Mouse (Mus musculus) liver, postnatal 0 days (tissue): ENCODE data around the gene Mb. TPM values are rescaled to one million over a fixed set of nuclear protein-coding genes. Genes with fewer than 3 reads are reported as not detected.
"Not testable (repeated sequence)": the region's sequence is repeated elsewhere in the genome, so short reads cannot be mapped to it uniquely, and the experiment has no call there.

ENCODE experiments used
- ATAC-seq: fragments of 200-750 bp; cut with Nextera tagmentation; 2 replicates; pipeline ENCODE4 v1.8.0; 2017; ENCODE audit warnings: mild to moderate bottlenecking, moderate library complexity
- DNase-seq: peaks from one replicate; pipeline ENCODE4 v3.0.0-alpha.2; 2016
- H3K27ac ChIP-seq: fragments of 300-500 bp; sonication (generic); 2 replicates; pipeline ENCODE4 v1.5.1; 2014; ENCODE audit warnings: antibody characterized with exemption, moderate library complexity, mild to moderate bottlenecking, low read depth
- H3K27me3 ChIP-seq: fragments of 300-500 bp; sonication (generic); 2 replicates; pipeline ENCODE4 v1.6.1; 2014; ENCODE audit warnings: low read length, control low read depth, mixed read lengths; ENCODE audit not compliant: insufficient read depth
- H3K36me3 ChIP-seq: fragments of 300-500 bp; sonication (generic); replicated peaks from 2 replicates; pipeline ENCODE4 v1.6.1; 2014; ENCODE audit warnings: mild to moderate bottlenecking, control low read depth, low read length, moderate library complexity, mixed read lengths; ENCODE audit not compliant: insufficient read depth
- H3K4me1 ChIP-seq: fragments of 300-500 bp; sonication (generic); 2 replicates; pipeline ENCODE4 v1.6.1; 2014; ENCODE audit warnings: antibody characterized with exemption, mild to moderate bottlenecking, control low read depth; ENCODE audit not compliant: insufficient read depth
- H3K4me2 ChIP-seq: fragments of 300-500 bp; sonication (generic); 2 replicates; pipeline ENCODE4 v1.6.1; 2014; ENCODE audit warnings: low read depth, mild to moderate bottlenecking, low read length, moderate library complexity, mixed read lengths
- H3K4me3 ChIP-seq: fragments of 300-500 bp; sonication (generic); 2 replicates; pipeline ENCODE4 v1.5.1; 2014; ENCODE audit warnings: low read depth, low read length
- H3K9ac ChIP-seq: fragments of 300-500 bp; sonication (generic); replicated peaks from 2 replicates; pipeline ENCODE4 v1.6.1; 2014; ENCODE audit warnings: mild to moderate bottlenecking, moderate library complexity
- H3K9me3 ChIP-seq: fragments of 300-500 bp; sonication (generic); 2 replicates; pipeline ENCODE4 v1.6.1; 2016; ENCODE audit warnings: mild to moderate bottlenecking, control low read depth, low read length, mixed read lengths
- CTCF ChIP-seq: sonication (generic); IDR thresholded peaks from 2 replicates; pipeline ENCODE4 v1.5.1; 2016; ENCODE audit warnings: antibody characterized with exemption, low read depth
- EP300 ChIP-seq: IDR thresholded peaks from 2 replicates; pipeline ENCODE4 v1.6.1; 2016; ENCODE audit warnings: antibody characterized with exemption, low read depth, mild to moderate bottlenecking
- WGBS: fragments of 180-500 bp; shearing (Covaris S2); extraction: QIAGEN DNeasy Blood & Tissue Kit; methylation state at CpG from one replicate; pipeline ENCODE4 v1.1.7; 2014; ENCODE audit not compliant: insufficient replicate concordance; 5-methylcytosine and 5-hydroxymethylcytosine counted together
- polyA plus RNA-seq: library from polyadenylated mRNA; unstranded; fragments of >200 nt; fragmentation: Nextera tagmentation; extraction: Ambion mirVana; gene quantifications from 2 replicates; pipeline ENCODE4 v1.2.1, GENCODE M21; 2015

Mb gene
- polyA plus RNA-seq, 1 experiment from 2014 or later, result 0.15 TPM

DNA sequence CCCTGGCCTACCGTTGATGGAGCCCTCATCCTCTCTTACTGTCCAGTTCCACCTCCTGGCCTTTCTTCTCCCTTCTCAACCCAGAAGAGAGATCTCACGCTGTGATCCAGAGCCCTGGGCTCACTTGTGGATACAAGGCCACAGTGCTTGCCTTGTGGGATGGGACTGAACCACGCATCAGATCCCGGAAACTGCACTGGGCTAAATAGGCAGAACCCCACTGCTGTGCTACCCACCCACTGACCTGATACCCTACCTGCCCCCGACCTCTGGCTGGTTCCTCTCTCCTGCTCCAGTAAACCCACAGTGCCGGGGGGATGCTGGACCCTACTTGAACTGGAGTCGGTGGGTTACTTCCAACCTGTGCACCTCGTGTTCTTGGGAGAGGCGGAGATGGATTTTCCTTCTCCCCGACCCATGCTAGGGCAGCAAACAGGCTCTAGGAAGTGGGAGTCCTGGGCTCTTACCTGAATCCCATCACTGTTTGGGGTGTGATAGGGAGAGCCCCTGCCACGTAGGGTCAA, 20.3 kb upstream of the Mb start:
- no peaks in the 10 kb centered on the region for H3K9me3 ChIP-seq
- ATAC-seq (no peak), DNase-seq (no peak)
- H3K36me3 ChIP-seq, result no peaks in the 10 kb centered on the region
- H3K9ac ChIP-seq, result no peak overlapping the region
- 77% methylated on average over 11 of the region's 11 CpGs for WGBS
- H3K27ac ChIP-seq, result no peak overlapping the region
- peaks cover 18% of the 10 kb centered on the region for H3K4me1 ChIP-seq
- no peak for TF ChIP-seq CTCF
- H3K4me3 ChIP-seq, result no peak overlapping the region
- H3K27me3 ChIP-seq, result no peaks in the 10 kb centered on the region
- no peak overlapping the region for H3K4me2 ChIP-seq

DNA sequence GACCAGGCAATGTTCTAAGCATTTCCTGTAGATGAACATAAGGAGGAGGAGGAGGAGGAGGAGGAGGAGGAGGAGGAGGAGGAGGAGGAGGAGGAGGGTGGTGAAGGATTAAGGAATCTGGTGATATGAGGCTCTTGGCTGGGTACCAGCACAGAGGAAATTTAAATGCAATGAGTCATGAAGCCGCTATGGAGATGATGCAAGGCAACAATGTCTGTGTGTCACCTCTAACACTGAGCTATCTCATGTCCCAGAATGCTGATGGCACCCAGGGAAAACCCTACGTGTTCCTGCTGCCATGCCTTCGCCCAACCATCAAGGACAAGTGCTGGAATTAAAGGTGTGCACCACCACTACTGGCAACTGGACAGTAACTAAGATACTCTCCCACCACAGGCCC, 18.5 kb upstream of the Mb start:
- Histone ChIP-seq H3K36me3 (no peaks in the 10 kb centered on the region), H3K9me3 (no peaks in the 10 kb centered on the region), H3K4me1 (peaks cover 15% of the 10 kb centered on the region), H3K9ac (no peak overlapping the region), H3K27me3 (no peaks in the 10 kb centered on the region), H3K4me3 (no peak overlapping the region), H3K4me2 (no peak overlapping the region), H3K27ac (no peak overlapping the region)
- 74% methylated on average over 3 of the region's 3 CpGs for WGBS
- DNase-seq, result no peak
- TF ChIP-seq EP300 (no peak), CTCF (no peak)
- no peak for ATAC-seq

DNA sequence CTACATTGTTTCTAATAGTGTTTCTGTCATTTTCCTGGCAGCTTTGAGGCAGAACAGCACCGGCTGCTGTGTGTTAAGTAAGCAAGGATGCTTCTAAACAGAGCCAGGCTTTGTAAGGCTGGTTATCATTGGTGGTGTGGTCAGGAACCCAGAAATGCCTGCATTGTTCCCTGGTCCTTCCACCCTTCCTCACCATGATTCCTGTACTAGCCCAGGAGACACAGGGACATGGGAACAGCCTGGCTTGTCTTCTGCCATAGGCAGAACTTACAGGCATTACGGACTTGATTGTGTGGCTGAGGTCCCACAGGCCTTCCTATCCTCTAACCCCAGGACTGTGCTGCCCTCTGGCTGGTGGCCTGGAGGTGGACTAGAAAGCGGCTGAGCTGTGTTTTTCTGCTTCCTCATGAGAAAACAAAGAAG, 18.0 kb upstream of the Mb start:
- DNase-seq (no peak), ATAC-seq (no peak)
- 51% methylated on average over 3 of the region's 3 CpGs for WGBS
- Histone ChIP-seq H3K4me1 (peaks cover 13% of the 10 kb centered on the region), H3K9me3 (no peaks in the 10 kb centered on the region), H3K4me3 (no peak overlapping the region), H3K36me3 (no peaks in the 10 kb centered on the region), H3K27ac (no peak overlapping the region), H3K27me3 (no peaks in the 10 kb centered on the region), H3K4me2 (no peak overlapping the region), H3K9ac (no peak overlapping the region)
- TF ChIP-seq CTCF (peak; percentile 27; the same call in 1 of the 2 replicates), EP300 (no peak)

DNA sequence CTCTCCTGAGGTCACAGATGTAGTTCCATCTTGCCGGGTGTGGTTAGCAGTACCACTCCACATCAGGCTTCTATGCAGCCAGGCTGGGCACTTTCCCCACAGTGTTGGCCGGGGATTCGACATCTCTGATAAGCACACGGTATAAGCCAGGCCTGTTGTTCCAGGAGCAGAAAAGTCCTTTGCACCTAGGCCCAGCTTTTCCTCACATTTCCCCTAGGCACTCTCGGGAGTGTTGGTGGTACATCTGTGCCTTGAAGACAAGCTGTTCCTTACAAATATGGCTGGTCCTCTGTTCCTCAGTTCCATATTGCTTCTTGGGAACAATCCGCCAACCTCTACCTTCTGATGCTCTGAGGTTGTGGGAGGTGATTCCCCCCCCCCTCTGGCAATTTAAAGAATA, 15.8 kb upstream of the Mb start:
- H3K9me3 ChIP-seq, result no peaks in the 10 kb centered on the region
- H3K4me3 ChIP-seq, result no peak overlapping the region
- H3K27me3 ChIP-seq, result no peaks in the 10 kb centered on the region
- no peak for DNase-seq
- H3K36me3 ChIP-seq, result no peaks in the 10 kb centered on the region
- H3K4me1 ChIP-seq, result no peaks in the 10 kb centered on the region
- H3K9ac ChIP-seq, result no peak overlapping the region
- no peak for TF ChIP-seq CTCF
- no peak for TF ChIP-seq EP300
- 77% methylated on average over 6 of the region's 6 CpGs for WGBS
- no peak overlapping the region for H3K27ac ChIP-seq
- no peak for ATAC-seq
- no peak overlapping the region for H3K4me2 ChIP-seq

DNA sequence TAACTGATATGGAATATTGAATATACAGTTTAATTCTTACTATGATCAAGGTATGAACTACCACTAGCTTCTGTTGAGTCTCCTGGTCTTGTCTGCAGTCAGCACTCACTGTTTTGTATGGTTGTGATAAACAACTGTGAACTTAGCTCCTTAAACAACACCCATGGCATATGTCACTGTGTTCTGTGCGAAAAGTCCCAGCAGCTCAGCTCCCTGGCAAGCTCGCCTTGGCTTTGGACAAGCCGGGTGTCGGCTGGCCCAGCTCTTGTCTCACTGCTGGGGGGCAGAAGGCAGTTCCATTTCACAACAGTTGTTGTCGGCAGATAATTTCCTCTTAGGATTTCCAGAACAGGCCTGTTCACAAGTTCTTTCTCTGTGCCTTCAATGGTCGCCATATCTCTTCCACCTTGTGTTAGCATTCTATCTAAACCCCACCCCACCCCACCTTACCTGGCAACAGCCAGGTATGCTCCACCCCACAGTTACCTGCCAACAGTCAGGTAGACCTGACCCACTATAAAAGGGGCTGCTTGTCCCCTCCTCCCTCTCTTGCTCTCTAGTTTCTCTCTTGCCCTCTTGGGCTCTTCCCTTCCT, 14.9 kb upstream of the Mb start:
- Histone ChIP-seq H3K4me1 (no peaks in the 10 kb centered on the region), H3K27me3 (no peaks in the 10 kb centered on the region), H3K27ac (no peak overlapping the region), H3K4me2 (no peak overlapping the region), H3K9me3 (no peaks in the 10 kb centered on the region), H3K4me3 (no peak overlapping the region), H3K9ac (no peak overlapping the region), H3K36me3 (no peaks in the 10 kb centered on the region)
- no peak for DNase-seq
- 79% methylated on average over 6 of the region's 6 CpGs for WGBS
- TF ChIP-seq CTCF (no peak), EP300 (no peak)
- ATAC-seq, result peak; percentile 25; the same call in 1 of the 2 replicates

DNA sequence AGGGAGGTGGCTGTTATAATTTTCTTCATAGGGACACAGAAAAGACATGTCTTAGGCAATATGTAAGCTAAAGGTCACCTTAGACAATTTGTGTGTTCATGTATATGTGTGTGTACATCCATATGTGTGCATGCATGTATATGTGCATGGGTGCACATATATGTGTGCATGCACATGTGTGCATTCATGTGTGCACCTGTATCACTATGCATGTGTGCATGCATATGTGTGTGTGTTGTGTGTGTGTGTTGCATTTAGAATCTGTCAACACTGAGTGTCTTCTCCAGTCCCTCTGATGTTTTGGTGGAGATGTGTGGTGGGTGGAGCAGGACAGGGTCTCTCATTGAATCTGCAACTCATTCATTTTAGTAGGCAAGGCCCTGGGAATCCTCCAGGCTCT, 12.3 kb upstream of the Mb start:
- no peak for TF ChIP-seq EP300
- TF ChIP-seq CTCF, result no peak

DNA sequence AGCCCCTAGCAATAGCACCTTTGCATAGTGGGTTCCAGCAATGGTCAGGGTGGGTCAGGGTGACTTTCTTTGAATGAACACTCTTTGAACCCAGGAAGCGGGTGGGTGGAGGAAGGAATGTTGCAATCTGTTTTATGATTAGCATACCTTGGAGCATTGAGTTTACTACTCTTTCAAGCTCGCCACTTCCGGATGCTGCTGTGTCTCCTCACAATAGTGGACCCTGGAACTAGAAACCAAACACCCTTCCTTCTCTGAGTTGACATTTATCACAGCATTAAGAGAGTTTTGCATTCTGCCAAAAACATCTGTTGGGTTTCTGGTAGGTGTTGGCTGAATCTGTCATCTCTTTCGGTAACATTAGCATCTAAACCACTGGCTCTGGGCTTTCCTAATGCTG, 8.9 kb upstream of the Mb start:
- DNase-seq, H3K4me1 ChIP-seq, H3K36me3 ChIP-seq, H3K9ac ChIP-seq, H3K27ac ChIP-seq, H3K9me3 ChIP-seq, H3K4me2 ChIP-seq, H3K4me3 ChIP-seq, H3K27me3 ChIP-seq, ATAC-seq: not testable (repeated sequence)
- 87% methylated on average over 4 of the region's 4 CpGs for WGBS

More for the DNA sequence above, 12.3 kb upstream of the Mb start:
- no peaks in the 10 kb centered on the region for H3K27me3 ChIP-seq
- no peaks in the 10 kb centered on the region for H3K4me1 ChIP-seq
- no peak for ATAC-seq
- H3K9me3 ChIP-seq, result no peaks in the 10 kb centered on the region
- no peaks in the 10 kb centered on the region for H3K36me3 ChIP-seq
- DNase-seq, result no peak
- H3K27ac ChIP-seq, result no peak overlapping the region
- H3K9ac ChIP-seq, result no peak overlapping the region
- H3K4me3 ChIP-seq, result no peak overlapping the region
- no peak overlapping the region for H3K4me2 ChIP-seq
